Mouse (Mus musculus) lung, embryonic 14.5 days (tissue): ENCODE data around the gene Col9a2. TPM values are rescaled to one million over a fixed set of nuclear protein-coding genes. Genes with fewer than 3 reads are reported as not detected.

ENCODE experiments used
- ATAC-seq: fragments of 200-750 bp; cut with Nextera tagmentation; 2 replicates; pipeline ENCODE4 v1.8.0; 2017; ENCODE audit warnings: mild to moderate bottlenecking, moderate TSS enrichment, moderate library complexity; ENCODE audit not compliant: insufficient read depth
- DNase-seq: peaks from one replicate; pipeline ENCODE4 v3.0.0-alpha.2; 2015
- H3K27ac ChIP-seq: fragments of 300-500 bp; sonication (generic); 2 replicates; pipeline ENCODE4 v1.5.1; 2014; ENCODE audit warnings: low read depth, mild to moderate bottlenecking, moderate library complexity
- H3K27me3 ChIP-seq: fragments of 300-500 bp; sonication (generic); 2 replicates; pipeline ENCODE4 v1.6.1; 2014; ENCODE audit warnings: low read length, control low read depth; ENCODE audit not compliant: insufficient read depth
- H3K36me3 ChIP-seq: fragments of 300-500 bp; sonication (generic); 2 replicates; pipeline ENCODE4 v1.6.1; 2014; ENCODE audit warnings: control low read depth; ENCODE audit not compliant: insufficient read depth
- H3K4me1 ChIP-seq: fragments of 300-500 bp; sonication (generic); 2 replicates; pipeline ENCODE4 v1.6.1; 2014; ENCODE audit warnings: antibody characterized with exemption, control low read depth; ENCODE audit not compliant: insufficient read depth
- H3K4me2 ChIP-seq: fragments of 300-500 bp; sonication (generic); 2 replicates; pipeline ENCODE4 v1.6.1; 2014; ENCODE audit warnings: mild to moderate bottlenecking
- H3K4me3 ChIP-seq: fragments of 300-500 bp; sonication (generic); 2 replicates; pipeline ENCODE4 v1.5.1; 2014; ENCODE audit warnings: low read depth, low read length
- H3K9ac ChIP-seq: fragments of 300-500 bp; sonication (generic); 2 replicates; pipeline ENCODE4 v1.6.1; 2014
- H3K9me3 ChIP-seq: fragments of 300-500 bp; sonication (generic); 2 replicates; pipeline ENCODE4 v1.6.1; 2016; ENCODE audit warnings: low read depth, low read length, control low read depth
- CTCF ChIP-seq: IDR thresholded peaks from 2 replicates; pipeline ENCODE4 v1.5.1; 2016; ENCODE audit warnings: antibody characterized with exemption, low read depth
- WGBS: fragments of 180-500 bp; shearing (Covaris S2); extraction: QIAGEN DNeasy Blood & Tissue Kit; methylation state at CpG from one replicate; pipeline ENCODE4 v1.1.7; 2014; 5-methylcytosine and 5-hydroxymethylcytosine counted together
- polyA plus RNA-seq: library from polyadenylated mRNA; unstranded; fragments of >200 nt; fragmentation: Nextera tagmentation; extraction: Ambion mirVana; gene quantifications from 2 replicates; pipeline ENCODE4 v1.2.1, GENCODE M21; 2014

The Col9a2 gene
- polyA plus RNA-seq, 1 experiment from 2014 or later = 9.3 TPM

DNA sequence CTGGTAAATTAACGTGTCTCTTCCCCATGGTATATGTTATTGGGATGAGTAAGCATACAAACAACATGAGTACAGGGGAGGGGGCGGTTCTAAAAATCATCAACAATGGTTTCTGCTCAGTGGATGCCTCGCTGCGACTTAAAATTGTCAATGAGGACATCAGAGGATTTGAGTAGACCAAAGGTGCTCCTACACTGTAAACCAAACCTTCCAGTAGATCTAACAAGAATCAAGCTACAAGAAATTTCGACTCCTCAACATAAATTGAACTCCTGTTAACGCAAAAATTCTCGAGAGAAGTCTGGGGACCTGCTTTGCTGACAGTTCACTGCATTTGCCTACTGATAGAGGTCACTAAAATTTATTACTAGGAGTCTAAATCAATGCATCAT is 23.9 kb upstream of the Col9a2 start:
- Histone ChIP-seq H3K4me2 (peak overlapping the region; percentile 92), H3K4me3 (0 out of 2 replicates have a peak overlapping the region, but pooled peaks have one; percentile 75)
- 74% methylated on average over 7 of the region's 7 CpGs for WGBS

DNA sequence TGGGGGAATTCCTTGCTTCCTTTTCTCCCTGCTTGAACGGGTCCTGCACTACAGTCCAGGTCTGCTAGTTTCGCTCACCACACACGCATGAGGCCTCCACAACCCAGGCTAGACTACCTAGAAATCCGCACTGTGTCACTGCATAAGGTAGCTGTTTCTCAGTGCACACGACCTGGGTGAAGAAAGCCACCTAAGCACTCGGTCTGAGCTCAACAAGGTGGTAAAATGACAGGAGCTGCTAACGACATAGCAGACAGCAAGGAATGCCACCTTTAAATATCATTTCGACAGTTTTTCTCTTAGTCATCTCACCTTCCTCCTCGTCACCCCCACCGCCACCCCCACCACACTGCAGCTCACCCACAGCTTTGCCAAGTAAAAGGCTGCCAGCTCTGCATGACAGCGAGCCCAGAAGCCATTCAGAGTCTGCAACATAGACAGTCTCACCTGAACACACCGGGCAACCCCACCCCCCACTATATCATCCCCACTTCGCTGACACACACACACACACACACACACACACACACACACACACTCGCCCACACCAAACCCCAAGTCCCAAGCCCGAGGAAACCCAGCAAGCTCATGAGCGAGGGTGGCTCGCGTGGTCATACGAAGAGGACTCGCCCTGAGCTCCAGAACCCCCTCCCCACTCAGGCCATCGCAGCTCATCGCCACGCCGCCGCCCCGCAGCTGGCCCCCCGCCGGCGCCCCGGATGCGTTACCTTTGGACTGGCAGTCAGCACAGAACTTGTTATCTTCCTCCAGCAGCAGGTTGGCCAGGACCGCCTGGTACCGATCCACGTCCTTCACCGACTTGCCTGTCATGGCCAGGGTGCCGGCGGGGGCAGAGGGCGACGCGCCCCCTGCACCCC is 22.9 kb upstream of the Col9a2 start:
- WGBS = 5% methylated on average over 39 of the region's 40 CpGs
- Histone ChIP-seq H3K9ac (peak overlapping the region; percentile 78), H3K36me3 (no peaks in the 10 kb centered on the region), H3K27ac (peak overlapping the region; percentile 56; the same call in 1 of the 2 replicates), H3K4me3 (peak overlapping the region; percentile 75), H3K4me1 (peaks cover 5% of the 10 kb centered on the region; the same call in 1 of the 2 replicates), H3K4me2 (peak overlapping the region; percentile 92), H3K9me3 (no peaks in the 10 kb centered on the region), H3K27me3 (no peaks in the 10 kb centered on the region)
- no peak for TF ChIP-seq CTCF
- peak; percentile 1 for ATAC-seq
- peak; percentile 31 for DNase-seq

More for the DNA sequence above, 23.9 kb upstream of the Col9a2 start:
- H3K4me1 ChIP-seq = peaks cover 5% of the 10 kb centered on the region; the same call in 1 of the 2 replicates
- TF ChIP-seq CTCF = no peak
- H3K9ac ChIP-seq = no peak overlapping the region
- no peak overlapping the region; the same call in 1 of the 2 replicates for H3K27ac ChIP-seq
- H3K27me3 ChIP-seq = no peaks in the 10 kb centered on the region
- ATAC-seq (no peak), DNase-seq (no peak)
- no peaks in the 10 kb centered on the region for H3K36me3 ChIP-seq
- no peaks in the 10 kb centered on the region for H3K9me3 ChIP-seq

GRCm38 (mm10) chr4:121016928-121017657 is 22.1 kb upstream of the Col9a2 start, which contains the start of gene Smap2:
TSS of gene Smap2 (minus strand) at chr4:121017247.
- Histone ChIP-seq H3K4me1 (peaks cover 5% of the 10 kb centered on the region; the same call in 1 of the 2 replicates), H3K27me3 (no peaks in the 10 kb centered on the region), H3K4me2 (peak within 1 kb of the TSS; percentile 92), H3K4me3 (peak within 1 kb of the TSS; percentile 75), H3K27ac (peak within 1 kb of the TSS; percentile 56; the same call in 1 of the 2 replicates), H3K36me3 (no peaks in the 10 kb centered on the region), H3K9ac (peak within 1 kb of the TSS; percentile 78), H3K9me3 (no peaks in the 10 kb centered on the region)
- ATAC-seq (peak; percentile 97), DNase-seq (peak; percentile 100)
- TF ChIP-seq CTCF = peak; percentile 61
- under 1% methylated on average over 41 of the region's 48 CpGs for WGBS

- ATAC-seq (no peak), DNase-seq (no peak)
- H3K9me3 ChIP-seq = no peaks in the 10 kb centered on the region
- no peak for TF ChIP-seq CTCF
- H3K4me1 ChIP-seq = peaks cover 5% of the 10 kb centered on the region; the same call in 1 of the 2 replicates
- H3K9ac ChIP-seq = no peak overlapping the region
- no peak overlapping the region for H3K4me2 ChIP-seq
- no peaks in the 10 kb centered on the region for H3K36me3 ChIP-seq
- no peaks in the 10 kb centered on the region for H3K27me3 ChIP-seq
- no peak overlapping the region for H3K27ac ChIP-seq
- WGBS = 70% methylated on average over 3 of the region's 3 CpGs
- H3K4me3 ChIP-seq = no peak overlapping the region
Measured at GRCm38 (mm10) chr4:121018250-121018649, 20.9 kb upstream of the Col9a2 start.

DNA sequence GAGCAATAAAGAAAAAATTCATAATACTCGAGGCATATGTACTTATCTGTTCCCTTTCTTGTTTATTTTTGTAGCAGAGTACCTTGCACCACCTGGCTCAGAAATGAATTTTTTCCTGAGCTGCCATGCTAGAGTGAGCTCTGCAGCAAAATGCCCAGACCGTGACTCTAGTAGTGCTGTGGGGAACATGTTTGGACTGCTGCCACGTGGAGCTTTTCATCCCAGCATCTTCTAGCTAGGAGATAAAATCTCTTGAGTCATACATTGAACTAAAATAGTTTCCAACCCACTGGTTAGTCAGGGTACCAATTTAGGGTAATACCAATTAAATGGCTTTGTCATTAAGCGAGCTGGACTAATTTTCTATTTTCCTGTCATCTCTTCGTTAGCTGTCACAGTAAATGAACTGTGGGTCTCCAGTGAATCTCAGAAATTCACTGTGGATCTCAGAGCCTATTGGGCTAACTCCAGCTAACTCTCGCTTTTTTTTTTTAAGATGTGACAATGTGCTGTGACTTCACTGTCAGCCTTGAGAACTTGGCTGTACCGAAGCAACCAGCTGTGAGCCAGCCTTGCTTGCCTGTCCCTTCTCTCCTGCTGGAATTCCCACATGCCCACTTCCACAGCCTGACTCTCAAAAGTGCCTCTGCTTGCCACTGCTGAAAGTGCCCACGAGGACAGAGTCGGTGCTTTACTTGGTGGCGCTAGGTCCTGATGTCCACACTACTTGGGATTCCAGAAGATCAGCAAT is 19.0 kb upstream of the Col9a2 start:
- no peak overlapping the region for H3K4me3 ChIP-seq
- peaks cover 5% of the 10 kb centered on the region; the same call in 1 of the 2 replicates for H3K4me1 ChIP-seq
- TF ChIP-seq CTCF = no peak
- H3K27me3 ChIP-seq = no peaks in the 10 kb centered on the region
- H3K27ac ChIP-seq = no peak overlapping the region
- H3K36me3 ChIP-seq = no peaks in the 10 kb centered on the region
- DNase-seq (no peak), ATAC-seq (no peak)
- 65% methylated on average over 10 of the region's 10 CpGs for WGBS
- H3K9ac ChIP-seq = no peak overlapping the region
- H3K9me3 ChIP-seq = no peaks in the 10 kb centered on the region
- no peak overlapping the region for H3K4me2 ChIP-seq

- ATAC-seq (no peak), DNase-seq (peak; percentile 31)
- Histone ChIP-seq H3K4me2 (no peak overlapping the region), H3K4me3 (no peak overlapping the region), H3K27ac (no peak overlapping the region), H3K27me3 (no peaks in the 10 kb centered on the region), H3K9me3 (no peaks in the 10 kb centered on the region), H3K9ac (no peak overlapping the region), H3K4me1 (no peaks in the 10 kb centered on the region), H3K36me3 (no peaks in the 10 kb centered on the region)
- no peak for TF ChIP-seq CTCF
Measured at GRCm38 (mm10) chr4:121021911-121022310, 17.3 kb upstream of the Col9a2 start.
